Mouse (Mus musculus): Measurements from ENCODE around the gene Cdc5l. TPM values are rescaled to one million over a fixed set of nuclear protein-coding genes. Genes with fewer than 3 reads are reported as not detected.
A peak's percentile ranks its signal among the peaks of the same experiment; 100 is the strongest.
"Not testable (repeated sequence)": the region's sequence is repeated elsewhere in the genome, so short reads cannot be mapped to it uniquely, and the experiment has no call there.

Gene Cdc5l
- total and polyA plus RNA-seq, 3 experiments, result 45.2 to 69.6 (median 58.9) TPM

- no peak overlapping the region for H3K27ac ChIP-seq (ENCODE audit: insufficient read depth, low read depth)
- in situ Hi-C loops (cut with MboI; ENCODE audit: low pct_ligation_motif_present, low pct_unique_long_range_greater_than_20kb, low sequenced_read_pairs) (no loop called here), dilution Hi-C loops (cut with MboI; ENCODE audit: extremely low pct_ligation_motif_present, extremely low pct_unique_long_range_greater_than_20kb, low sequenced_read_pairs) (no loop called here)
- peak in 1 of 2 experiments; percentile 37; a peak in 2 of 4 replicates for TF ChIP-seq CTCF (conservative IDR thresholded peaks at IDR 0.05 in 1 of 2, IDR thresholded peaks at IDR 0.05 in 1 of 2; ENCODE audit: low read depth in 2 of 2, low read length in 2 of 2)
- TF ChIP-seq PAX5 (IDR thresholded peaks at IDR 0.05; ENCODE audit: low read length), result no peak
- no peaks in the 10 kb centered on the region for H3K79me2 ChIP-seq (replicated peaks; ENCODE audit: control insufficient read depth, extremely low read depth, insufficient read depth, poor library complexity, severe bottlenecking)
- no peaks in the 10 kb centered on the region for H3K4me1 ChIP-seq (ENCODE audit: control insufficient read depth in 1 of 2, insufficient read depth in 2 of 2)
- H3K4me3 ChIP-seq (replicated peaks in 1 of 3; ENCODE audit: low read depth in 2 of 3, low read length in 2 of 3, poor library complexity in 1 of 3), result no peak overlapping the region
- H3K27me3 ChIP-seq (replicated peaks), result no peaks in the 10 kb centered on the region
- H3K36me3 ChIP-seq (replicated peaks in 1 of 2; ENCODE audit: control insufficient read depth in 1 of 2, insufficient read depth in 1 of 2, low read length in 1 of 2), result peaks cover 0 to 7% of the 10 kb centered on the region in 2 experiments
- peak; percentile 37 for DNase-seq (ENCODE audit: extremely low read depth)
- H3K4me2 ChIP-seq (ENCODE audit: insufficient read depth, low read depth, poor library complexity, severe bottlenecking), result no peak overlapping the region
- no peak overlapping the region for H3K9ac ChIP-seq (ENCODE audit: insufficient read depth, low read depth)
- H3K9me3 ChIP-seq (replicated peaks; ENCODE audit: low read length), result no peaks in the 10 kb centered on the region
Observed at GRCm38 (mm10) chr17:45457487-45457886, 23.9 kb upstream of the Cdc5l start.

- H3K4me3 ChIP-seq (replicated peaks in 1 of 3; ENCODE audit: low read depth in 2 of 3, low read length in 2 of 3, poor library complexity in 1 of 3), result no peak overlapping the region
- H3K4me1 ChIP-seq (ENCODE audit: control insufficient read depth in 1 of 2, insufficient read depth in 2 of 2), result no peaks in the 10 kb centered on the region
- DNase-seq (ENCODE audit: extremely low read depth), result no peak
- dilution Hi-C loops (cut with MboI; ENCODE audit: extremely low pct_ligation_motif_present, extremely low pct_unique_long_range_greater_than_20kb, low sequenced_read_pairs) (no loop called here), in situ Hi-C loops (cut with MboI; ENCODE audit: low pct_ligation_motif_present, low pct_unique_long_range_greater_than_20kb, low sequenced_read_pairs) (no loop called here)
- H3K9me3 ChIP-seq (replicated peaks; ENCODE audit: low read length), result no peaks in the 10 kb centered on the region
- H3K4me2 ChIP-seq (ENCODE audit: insufficient read depth, low read depth, poor library complexity, severe bottlenecking), result no peak overlapping the region
- no peaks in the 10 kb centered on the region for H3K27me3 ChIP-seq (replicated peaks)
- H3K9ac ChIP-seq (ENCODE audit: insufficient read depth, low read depth), result no peak overlapping the region
- H3K79me2 ChIP-seq (replicated peaks; ENCODE audit: control insufficient read depth, extremely low read depth, insufficient read depth, poor library complexity, severe bottlenecking), result no peaks in the 10 kb centered on the region
- no peak for TF ChIP-seq MXI1 (IDR thresholded peaks at IDR 0.05; ENCODE audit: low read depth, low read length)
- peaks cover 0 to 7% of the 10 kb centered on the region in 2 experiments for H3K36me3 ChIP-seq (replicated peaks in 1 of 2; ENCODE audit: control insufficient read depth in 1 of 2, insufficient read depth in 1 of 2, low read length in 1 of 2)
- no peak overlapping the region for H3K27ac ChIP-seq (ENCODE audit: insufficient read depth, low read depth)
Observed at GRCm38 (mm10) chr17:45456260-45457152, 23.0 kb upstream of the Cdc5l start.

DNA sequence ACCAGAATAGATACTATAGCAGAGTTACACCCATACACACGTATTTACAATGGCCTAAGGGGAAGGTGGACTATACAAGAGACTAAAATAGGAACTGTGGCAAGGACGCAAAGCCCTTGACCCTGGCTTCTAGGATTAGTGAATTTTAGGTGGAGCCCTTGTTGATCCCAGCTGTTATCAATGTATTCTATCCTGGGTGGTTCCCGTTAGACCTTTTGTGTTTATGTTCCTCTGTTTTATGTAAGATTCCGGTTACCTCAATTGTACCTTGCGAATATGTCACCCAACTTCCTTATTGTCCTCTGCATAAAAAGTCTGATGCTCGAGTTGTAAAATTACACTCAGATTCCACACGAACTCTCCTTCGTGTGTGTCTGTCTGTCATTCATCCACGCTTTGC, 22.2 kb upstream of the Cdc5l start:
- H3K9me3 ChIP-seq (replicated peaks; ENCODE audit: low read length); H3K79me2 ChIP-seq (replicated peaks; ENCODE audit: control insufficient read depth, extremely low read depth, insufficient read depth, poor library complexity, severe bottlenecking); H3K4me2 ChIP-seq (ENCODE audit: insufficient read depth, low read depth, poor library complexity, severe bottlenecking); in situ Hi-C loops (cut with MboI; ENCODE audit: low pct_ligation_motif_present, low pct_unique_long_range_greater_than_20kb, low sequenced_read_pairs); DNase-seq (ENCODE audit: extremely low read depth); dilution Hi-C loops (cut with MboI; ENCODE audit: extremely low pct_ligation_motif_present, extremely low pct_unique_long_range_greater_than_20kb, low sequenced_read_pairs); H3K36me3 ChIP-seq (replicated peaks in 1 of 2; ENCODE audit: control insufficient read depth in 1 of 2, insufficient read depth in 1 of 2, low read length in 1 of 2); H3K9ac ChIP-seq (ENCODE audit: insufficient read depth, low read depth); H3K4me1 ChIP-seq (ENCODE audit: control insufficient read depth in 1 of 2, insufficient read depth in 2 of 2); H3K27ac ChIP-seq (ENCODE audit: insufficient read depth, low read depth); H3K4me3 ChIP-seq (replicated peaks in 1 of 3; ENCODE audit: low read depth in 2 of 3, low read length in 2 of 3, poor library complexity in 1 of 3); H3K27me3 ChIP-seq (replicated peaks): not testable (repeated sequence)

GRCm38 (mm10) chr17:45454794-45455193, 21.3 kb upstream of the Cdc5l start:
- dilution Hi-C loops (cut with MboI; ENCODE audit: extremely low pct_ligation_motif_present, extremely low pct_unique_long_range_greater_than_20kb, low sequenced_read_pairs) (no loop called here), in situ Hi-C loops (cut with MboI; ENCODE audit: low pct_ligation_motif_present, low pct_unique_long_range_greater_than_20kb, low sequenced_read_pairs) (no loop called here)
- Histone ChIP-seq H3K4me2 (ENCODE audit: insufficient read depth, low read depth, poor library complexity, severe bottlenecking) (no peak overlapping the region), H3K27ac (ENCODE audit: insufficient read depth, low read depth) (no peak overlapping the region), H3K9ac (ENCODE audit: insufficient read depth, low read depth) (no peak overlapping the region), H3K4me3 (replicated peaks in 1 of 3; ENCODE audit: low read depth in 2 of 3, low read length in 2 of 3, poor library complexity in 1 of 3) (no peak overlapping the region), H3K36me3 (replicated peaks in 1 of 2; ENCODE audit: control insufficient read depth in 1 of 2, insufficient read depth in 1 of 2, low read length in 1 of 2) (peaks cover 0 to 5% of the 10 kb centered on the region in 2 experiments), H3K27me3 (replicated peaks) (no peaks in the 10 kb centered on the region), H3K9me3 (replicated peaks; ENCODE audit: low read length) (no peaks in the 10 kb centered on the region), H3K79me2 (replicated peaks; ENCODE audit: control insufficient read depth, extremely low read depth, insufficient read depth, poor library complexity, severe bottlenecking) (no peaks in the 10 kb centered on the region), H3K4me1 (ENCODE audit: control insufficient read depth in 1 of 2, insufficient read depth in 2 of 2) (peaks cover 0 to 11% of the 10 kb centered on the region in 2 experiments; a peak in 3 of 4 replicates)
- TF ChIP-seq KAT2A (IDR thresholded peaks at IDR 0.05; ENCODE audit: insufficient replicate concordance, low read length), result no peak
- TF ChIP-seq CHD2 (IDR thresholded peaks at IDR 0.05; ENCODE audit: low read length), result no peak
- no peak for TF ChIP-seq ZMIZ1 (IDR thresholded peaks at IDR 0.05; ENCODE audit: low read depth, low read length)
- no peak for TF ChIP-seq JUND (conservative IDR thresholded peaks at IDR 0.05; ENCODE audit: low read depth, low read length)
- no peak for TF ChIP-seq ZKSCAN1 (IDR thresholded peaks at IDR 0.05; ENCODE audit: borderline replicate concordance, low read depth, low read length)
- no peak for TF ChIP-seq IRF4 (IDR thresholded peaks at IDR 0.05; ENCODE audit: low read depth, low read length)
- TF ChIP-seq BHLHE40 (IDR thresholded peaks at IDR 0.05; ENCODE audit: low read depth, low read length), result no peak
- DNase-seq (ENCODE audit: extremely low read depth), result no peak

Data from CH12.LX (cell line).